Mouse (Mus musculus): ENCODE results near the gene Rin2. TPM values are rescaled to one million over a fixed set of nuclear protein-coding genes. Genes with fewer than 3 reads are reported as not detected.
A peak's percentile ranks its signal among the peaks of the same experiment; 100 is the strongest.
"Not testable (repeated sequence)": the region's sequence is repeated elsewhere in the genome, so short reads cannot be mapped to it uniquely, and the experiment has no call there.

Gene Rin2
- polyA plus RNA-seq, 1 experiment from 2014 or later: 3.7 TPM

- Histone ChIP-seq H3K4me2 (no peak overlapping the region), H3K36me3 (peaks cover 5% of the 10 kb centered on the region; the same call in 1 of the 2 replicates), H3K9me3 (replicated peaks) (no peaks in the 10 kb centered on the region), H3K27ac (no peak overlapping the region), H3K4me1 (peaks cover 15% of the 10 kb centered on the region), H3K9ac (no peak overlapping the region), H3K27me3 (replicated peaks) (no peaks in the 10 kb centered on the region), H3K4me3 (no peak overlapping the region)
- no peak for ATAC-seq
- 13% methylated on average over 2 of the region's 2 CpGs for WGBS (ENCODE audit: insufficient replicate concordance)
These were observed 207.4 kb downstream of the Rin2 start for GRCm38 (mm10) chr2:145882398-145882797.

DNA sequence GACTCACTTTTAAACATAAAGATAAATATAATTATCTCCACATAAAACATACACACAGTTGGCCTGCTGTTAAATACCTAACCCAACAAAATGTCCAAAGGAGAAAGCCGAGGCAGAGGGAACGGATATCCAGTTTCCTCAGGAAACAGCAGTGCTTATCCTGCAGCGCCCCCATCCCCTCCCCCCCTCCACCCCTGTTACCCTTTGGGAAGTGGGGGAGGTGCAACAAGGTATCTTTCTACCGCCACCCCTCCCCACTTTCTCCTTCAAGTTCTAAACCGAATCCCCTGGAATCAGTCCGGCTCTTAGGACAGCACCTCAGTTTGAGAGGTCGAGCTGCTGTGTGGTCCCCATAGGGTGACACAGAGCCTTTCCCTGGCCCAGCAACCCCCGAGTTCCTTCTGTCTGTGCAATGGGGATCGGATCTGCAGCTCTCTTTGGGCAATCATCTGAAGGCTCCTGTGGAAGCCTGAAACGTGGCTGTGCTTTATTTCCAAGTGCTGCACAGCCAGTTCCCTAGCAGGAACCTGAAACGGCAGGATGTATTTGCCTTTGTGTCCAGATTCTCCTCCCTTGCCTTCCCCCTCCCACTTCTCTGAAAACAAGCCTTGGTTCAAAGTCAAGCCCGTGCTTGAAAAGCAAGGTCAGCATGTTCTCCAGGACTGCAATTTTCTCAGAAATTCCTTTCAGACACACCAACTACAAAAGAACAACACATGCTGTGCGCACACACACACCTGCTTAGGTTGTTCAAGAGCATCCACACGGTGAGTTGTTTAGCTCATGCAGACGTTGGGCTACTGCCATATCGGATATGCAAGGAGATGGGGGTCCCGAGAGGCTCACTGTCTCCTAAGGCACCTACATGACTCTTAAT is 209.3 kb downstream of the Rin2 start:
- peak overlapping the region; percentile 13 for H3K27ac ChIP-seq
- H3K9ac ChIP-seq: no peak overlapping the region
- peaks cover 15% of the 10 kb centered on the region for H3K4me1 ChIP-seq
- no peak for ATAC-seq
- peaks cover 5% of the 10 kb centered on the region; the same call in 1 of the 2 replicates for H3K36me3 ChIP-seq
- H3K4me3 ChIP-seq: no peak overlapping the region
- H3K4me2 ChIP-seq: no peak overlapping the region
- no peaks in the 10 kb centered on the region for H3K9me3 ChIP-seq (replicated peaks)
- WGBS (ENCODE audit: insufficient replicate concordance): 27% methylated on average over 17 of the region's 17 CpGs
- no peaks in the 10 kb centered on the region for H3K27me3 ChIP-seq (replicated peaks)

GRCm38 (mm10) chr2:145884913-145885785 is 210.1 kb downstream of the Rin2 start:
- Histone ChIP-seq H3K27ac (peak overlapping the region; percentile 13; the same call in 1 of the 2 replicates), H3K4me1 (peaks cover 15% of the 10 kb centered on the region), H3K36me3 (peaks cover 4% of the 10 kb centered on the region; the same call in 1 of the 2 replicates), H3K4me2 (no peak overlapping the region), H3K9ac (no peak overlapping the region), H3K4me3 (no peak overlapping the region), H3K27me3 (replicated peaks) (no peaks in the 10 kb centered on the region), H3K9me3 (replicated peaks) (no peaks in the 10 kb centered on the region)
- WGBS (ENCODE audit: insufficient replicate concordance): 54% methylated on average over 14 of the region's 14 CpGs
- no peak for ATAC-seq

- no peaks in the 10 kb centered on the region for H3K36me3 ChIP-seq
- ATAC-seq: peak; percentile 54
- peak overlapping the region; percentile 61 for H3K27ac ChIP-seq
- WGBS (ENCODE audit: insufficient replicate concordance): 45% methylated on average over 14 of the region's 14 CpGs
- H3K27me3 ChIP-seq (replicated peaks): no peaks in the 10 kb centered on the region
- H3K9ac ChIP-seq: no peak overlapping the region
- no peaks in the 10 kb centered on the region for H3K9me3 ChIP-seq (replicated peaks)
- no peak overlapping the region for H3K4me2 ChIP-seq
- H3K4me3 ChIP-seq: no peak overlapping the region
- peaks cover 15% of the 10 kb centered on the region for H3K4me1 ChIP-seq
These were observed 213.1 kb downstream of the Rin2 start for GRCm38 (mm10) chr2:145887937-145888765.

- 61% methylated on average over 6 of the region's 6 CpGs for WGBS (ENCODE audit: insufficient replicate concordance)
- Histone ChIP-seq H3K4me1 (peaks cover 9% of the 10 kb centered on the region), H3K27me3 (replicated peaks) (no peaks in the 10 kb centered on the region), H3K36me3 (no peaks in the 10 kb centered on the region), H3K4me2 (no peak overlapping the region), H3K27ac (peak overlapping the region; percentile 61), H3K9ac (no peak overlapping the region), H3K9me3 (replicated peaks) (no peaks in the 10 kb centered on the region), H3K4me3 (no peak overlapping the region)
- ATAC-seq: no peak
These were observed 213.9 kb downstream of the Rin2 start for GRCm38 (mm10) chr2:145888766-145889480.

DNA sequence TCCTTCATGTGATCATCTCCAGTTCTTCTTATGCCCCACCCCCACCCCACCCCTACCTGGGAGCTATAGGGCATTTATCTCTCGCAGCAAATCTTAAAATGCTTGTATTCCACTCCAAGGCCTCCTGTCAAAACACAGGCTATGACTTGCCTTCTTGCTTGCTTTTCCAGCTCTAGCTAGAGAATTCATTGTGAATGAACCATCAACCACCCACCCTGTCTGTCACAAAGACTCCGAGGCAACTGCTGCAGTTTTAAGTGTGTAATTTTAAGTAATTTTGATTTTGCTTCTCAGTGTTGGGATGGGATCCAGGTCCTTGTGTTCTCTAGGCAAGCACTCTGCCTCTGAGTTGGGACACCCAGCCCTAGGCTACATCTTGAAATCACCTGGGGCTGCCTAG is 215.6 kb downstream of the Rin2 start:
- Histone ChIP-seq H3K4me1 (no peaks in the 10 kb centered on the region), H3K27ac (no peak overlapping the region), H3K27me3 (replicated peaks) (no peaks in the 10 kb centered on the region), H3K4me2 (no peak overlapping the region), H3K9ac (no peak overlapping the region), H3K4me3 (no peak overlapping the region), H3K36me3 (no peaks in the 10 kb centered on the region), H3K9me3 (replicated peaks) (no peaks in the 10 kb centered on the region)
- 67% methylated on average over 2 of the region's 2 CpGs for WGBS (ENCODE audit: insufficient replicate concordance)
- no peak for ATAC-seq

GRCm38 (mm10) chr2:145893756-145894155 is 218.7 kb downstream of the Rin2 start:
- Histone ChIP-seq H3K36me3 (no peaks in the 10 kb centered on the region), H3K9me3 (replicated peaks) (no peaks in the 10 kb centered on the region), H3K27ac (no peak overlapping the region), H3K9ac (no peak overlapping the region), H3K27me3 (replicated peaks) (no peaks in the 10 kb centered on the region), H3K4me2 (no peak overlapping the region), H3K4me1 (no peaks in the 10 kb centered on the region), H3K4me3 (no peak overlapping the region)
- no peak for ATAC-seq
- 88% methylated on average over 6 of the region's 6 CpGs for WGBS (ENCODE audit: insufficient replicate concordance)

GRCm38 (mm10) chr2:145898106-145898505 is 223.1 kb downstream of the Rin2 start:
- H3K27ac ChIP-seq: no peak overlapping the region
- H3K27me3 ChIP-seq (replicated peaks): no peaks in the 10 kb centered on the region
- no peaks in the 10 kb centered on the region for H3K9me3 ChIP-seq (replicated peaks)
- ATAC-seq: no peak
- no peak overlapping the region for H3K4me2 ChIP-seq
- H3K4me3 ChIP-seq: no peak overlapping the region
- no peaks in the 10 kb centered on the region for H3K36me3 ChIP-seq
- H3K4me1 ChIP-seq: peaks cover 3% of the 10 kb centered on the region; the same call in 1 of the 2 replicates
- H3K9ac ChIP-seq: no peak overlapping the region
- WGBS (ENCODE audit: insufficient replicate concordance): 72% methylated on average over 9 of the region's 9 CpGs

DNA sequence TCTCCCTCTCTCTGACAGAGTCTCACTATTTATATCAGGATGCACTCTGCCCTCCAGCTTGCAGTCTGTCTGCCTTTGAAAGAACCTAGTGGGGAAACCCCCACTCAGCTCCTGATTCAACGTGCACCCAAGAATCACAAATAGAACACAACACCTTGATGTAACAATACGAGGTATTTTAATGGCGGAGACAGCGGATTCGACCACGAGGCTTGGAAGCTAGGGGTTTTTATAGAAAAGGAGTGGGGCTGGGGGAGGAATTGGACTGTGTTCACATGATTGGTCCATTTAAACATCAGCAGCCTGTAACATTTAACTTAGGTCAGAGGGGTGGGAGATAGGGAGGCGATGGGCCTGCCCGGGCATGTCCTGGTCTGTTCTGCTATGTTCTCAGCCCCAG is 225.3 kb downstream of the Rin2 start:
- H3K4me1 ChIP-seq: peaks cover 19% of the 10 kb centered on the region
- ATAC-seq; H3K9ac ChIP-seq; H3K9me3 ChIP-seq (replicated peaks); H3K36me3 ChIP-seq; H3K4me2 ChIP-seq; H3K27ac ChIP-seq; H3K4me3 ChIP-seq; H3K27me3 ChIP-seq (replicated peaks): not testable (repeated sequence)
- 70% methylated on average over 6 of the region's 8 CpGs for WGBS (ENCODE audit: insufficient replicate concordance)

DNA sequence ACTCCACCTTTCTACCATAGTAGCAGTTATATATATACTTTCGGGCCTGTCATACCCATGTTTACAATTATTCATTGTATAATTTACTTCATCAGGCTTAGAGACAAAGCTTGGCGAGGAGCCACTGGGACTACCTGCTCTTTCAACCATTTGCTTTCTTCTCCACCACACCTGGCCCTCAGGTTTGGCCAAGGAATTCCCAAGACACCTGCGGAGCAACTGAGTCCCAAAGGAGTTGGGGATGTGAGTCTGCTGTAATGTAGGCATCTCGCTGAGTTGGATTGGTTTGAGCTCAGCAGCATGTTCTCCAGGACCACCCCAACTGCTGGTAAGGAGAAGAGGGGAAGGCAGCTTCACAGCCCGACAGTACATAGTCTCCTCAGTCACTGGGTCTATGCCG is 226.8 kb downstream of the Rin2 start, which contains the start of gene Naa20:
TSS of gene Naa20 (plus strand) at position 239 of the 400 bp plus-strand sequence.
- no peak within 1 kb of the TSS for H3K27ac ChIP-seq
- H3K27me3 ChIP-seq (replicated peaks): no peaks in the 10 kb centered on the region
- peaks cover 20% of the 10 kb centered on the region for H3K4me1 ChIP-seq
- no peaks in the 10 kb centered on the region for H3K9me3 ChIP-seq (replicated peaks)
- WGBS (ENCODE audit: insufficient replicate concordance): 69% methylated on average over 6 of the region's 6 CpGs
- H3K9ac ChIP-seq: peak within 1 kb of the TSS; percentile 92
- peak within 1 kb of the TSS; percentile 76 for H3K4me2 ChIP-seq
- no peak for ATAC-seq
- H3K4me3 ChIP-seq: peak within 1 kb of the TSS; percentile 92
- peaks cover 7% of the 10 kb centered on the region for H3K36me3 ChIP-seq
